Comparison of ENCODE assay signal across 8 mouse cellular contexts in the genomic region with DNA sequence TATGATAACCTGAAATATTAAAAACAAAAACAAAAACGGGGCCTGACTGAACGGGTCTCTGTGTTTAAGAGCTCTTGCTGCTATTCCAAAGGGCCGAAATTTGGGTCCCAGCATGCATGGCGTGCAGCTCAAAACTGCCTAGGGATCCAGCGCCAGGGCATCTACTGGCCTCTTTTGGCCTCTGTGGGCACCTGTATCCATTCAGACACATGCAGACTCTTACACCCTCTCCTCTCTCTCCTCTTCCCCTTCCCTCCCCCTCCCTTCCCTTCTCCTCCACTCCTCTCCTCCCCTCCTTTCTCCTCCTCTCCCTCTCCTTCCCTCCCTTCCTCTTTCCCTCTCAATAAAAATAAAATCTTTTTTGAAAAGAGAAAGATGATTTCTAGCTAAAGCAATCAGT. TPM values are rescaled to one million over a fixed set of nuclear protein-coding genes. Genes with fewer than 3 reads are reported as not detected.
DNase-seq lines count a peak whose midpoint lies in the region; TF ChIP-seq lines count a peak whose summit lies in the region.

No protein-coding gene starts in this region.

- intact Hi-C loops in left cerebral cortex, postnatal 36 days (cut with DNase I): no loop called here

- peak; percentile 37 for DNase-seq in embryo, embryonic 10 days (ENCODE audit: low spot score)
- no peak for DNase-seq in embryo, embryonic 9.5 days (ENCODE audit: extremely low spot score)
- DNase-seq in testis, postnatal 14 days (ENCODE audit: low spot score): no peak
- no peak for DNase-seq in limb, embryonic 10.5 days (ENCODE audit: low spot score)
- DNase-seq in telencephalon, adult 2 months (ENCODE audit: low read depth, low spot score): peak; percentile 22
- DNase-seq in left cerebral cortex, postnatal 36 days (ENCODE audit: low spot score in 2 of 2): no peak
- DNase-seq in layer of hippocampus, postnatal 14 days (ENCODE audit: low spot score in 2 of 2): no peak

- no peaks in the 10 kb centered on the region for H3K9me3 ChIP-seq in limb, embryonic 10.5 days (replicated peaks)

- peak overlapping the region; percentile 85 for H3K4me3 ChIP-seq in testis, adult 2 months (ENCODE audit: control insufficient read depth, low read depth, low read length)
- H3K4me3 ChIP-seq in limb, embryonic 10.5 days: peak overlapping the region; percentile 34

- H3K27me3 ChIP-seq in testis, adult 2 months (ENCODE audit: control insufficient read depth, insufficient read depth, low read length): no peaks in the 10 kb centered on the region
- peaks cover 16% of the 10 kb centered on the region; the same call in 1 of the 2 replicates for H3K27me3 ChIP-seq in limb, embryonic 10.5 days (ENCODE audit: low read depth, poor library complexity, severe bottlenecking)

- H3K36me3 ChIP-seq in testis, adult 2 months (ENCODE audit: control insufficient read depth, insufficient read depth, low read length): no peaks in the 10 kb centered on the region
- no peaks in the 10 kb centered on the region for H3K36me3 ChIP-seq in limb, embryonic 10.5 days

- WGBS in limb, embryonic 10.5 days: 25% methylated on average over 5 of the region's 5 CpGs

- no peak for TF ChIP-seq CTCF in testis, adult 2 months (IDR thresholded peaks at IDR 0.05; ENCODE audit: control insufficient read depth, insufficient read depth, insufficient replicate concordance, low read depth, low read length)

- 0 out of 2 replicates have a peak, but pooled peaks cover 2% of the 10 kb centered on the region for H3K4me1 ChIP-seq in testis, adult 2 months (ENCODE audit: control insufficient read depth, insufficient read depth, low read length)
- peaks cover 4% of the 10 kb centered on the region; the same call in 1 of the 2 replicates for H3K4me1 ChIP-seq in limb, embryonic 10.5 days

- H3K27ac ChIP-seq in testis, adult 2 months (ENCODE audit: control insufficient read depth, insufficient read depth, low read depth, low read length): no peak overlapping the region
- no peak overlapping the region for H3K27ac ChIP-seq in limb, embryonic 10.5 days

- 0 out of 2 replicates have a peak, but pooled peaks have one; percentile 23 for TF ChIP-seq POLR2A in testis, adult 2 months (IDR thresholded peaks at IDR 0.05; ENCODE audit: control insufficient read depth, low read depth, low read length)

RNA-seq across cellular contexts. Expression of a gene that starts 13.4 kb away (rescaled TPM):
- polyA plus RNA-seq in testis, adult 2 months (2012; rRNA removed): 0.65 and 0.96 TPM in 2 replicates
- polyA plus RNA-seq in limb, embryonic 10.5 days (2016; fragmentation: Nextera tagmentation; extraction: Ambion mirVana): 0.05 and 0.89 TPM in 2 replicates
- total RNA-seq in left cerebral cortex, postnatal 36 days (2021): 100 to 1,000 TPM; 128 to 158 TPM
- 100 to 1,000 TPM; 158 TPM for total RNA-seq in layer of hippocampus, postnatal 14 days (2021)

Comparison
In these comparisons a context has a peak if more than half of its experiments do, and no peak if none do; other contexts are left out.
1. DNase-seq: peak in embryo, embryonic 10 days (single experiment) and telencephalon, adult 2 months (single experiment); none in embryo, embryonic 9.5 days (single experiment), testis, postnatal 14 days (single experiment), limb, embryonic 10.5 days (single experiment), left cerebral cortex, postnatal 36 days (0 of 2) and layer of hippocampus, postnatal 14 days (0 of 2).